Comparison of ENCODE assay signal across 15 mouse cellular contexts in genomic region chr6:84441721-84442480, GRCm38 (mm10).
"Had no signal": no experiment of that assay in that cellular context is flagged by ENCODE, and none has a peak within 500 bp of the region (broad histone marks: within the 10 kb centered on the region; RNA-seq: fewer than 3 reads in every experiment).

No protein-coding gene starts in this region.

- H3K4me1 ChIP-seq: kidney, embryonic 15.5 days; liver, embryonic 13.5 days; lung, embryonic 15.5 days; megakaryocyte, embryonic 14.5 days; midbrain, embryonic 12.5 days; stomach, embryonic 15.5 days had no signal

- H3K4me3 ChIP-seq: kidney, embryonic 15.5 days; liver, embryonic 13.5 days; lung, embryonic 15.5 days; megakaryocyte, embryonic 14.5 days; midbrain, embryonic 12.5 days; stomach, embryonic 15.5 days had no signal

- H3K9me3 ChIP-seq: kidney, embryonic 15.5 days; liver, embryonic 13.5 days; lung, embryonic 15.5 days; stomach, embryonic 15.5 days had no signal

- ATAC-seq: intestine, embryonic 16.5 days; liver, postnatal 0 days had no signal

- H3K9ac ChIP-seq: kidney, embryonic 15.5 days; liver, embryonic 13.5 days; liver, postnatal 0 days; lung, embryonic 15.5 days; midbrain, embryonic 12.5 days; stomach, embryonic 15.5 days had no signal

- DNase-seq: kidney, adult 2 months; kidney, postnatal 25 days; liver, embryonic 13.5 days; liver, postnatal 0 days; lung, postnatal 14 days; right cerebral cortex, postnatal 14 days; thymus, adult 18-20 months; thymus, postnatal 14 days had no signal

- H3K27ac ChIP-seq: kidney, embryonic 15.5 days; liver, embryonic 13.5 days; lung, embryonic 15.5 days; macrophage; midbrain, embryonic 12.5 days; stomach, embryonic 15.5 days had no signal

- H3K27me3 ChIP-seq: liver, embryonic 13.5 days; lung, embryonic 15.5 days; megakaryocyte, embryonic 14.5 days; midbrain, embryonic 12.5 days; stomach, embryonic 15.5 days had no signal

- H3K4me2 ChIP-seq: kidney, embryonic 15.5 days; liver, embryonic 13.5 days; lung, embryonic 15.5 days; midbrain, embryonic 12.5 days; stomach, embryonic 15.5 days had no signal

- H3K36me3 ChIP-seq: kidney, embryonic 15.5 days; liver, embryonic 13.5 days; lung, embryonic 15.5 days; midbrain, embryonic 12.5 days; stomach, embryonic 15.5 days had no signal
